Mouse (Mus musculus) thymus, postnatal 10 days (tissue): ENCODE results near the gene Hrc.

ENCODE experiments used
- DNase-seq, 2 experiments: peaks; one replicate each; pipeline ENCODE4 v3.0.0; 2021; ENCODE audit warnings: low spot score in 2 of 2

Gene Hrc

GRCm38 (mm10) chr7:45335056-45335455, at the start of gene Hrc:
Gene Hrc, plus strand, starts transcription at chr7:45335290.
- DNase-seq: no peak

- no peak for DNase-seq
Observed at GRCm38 (mm10) chr7:45286486-45286885, 48.6 kb upstream of the Hrc start.

GRCm38 (mm10) chr7:45296626-45297025, 38.5 kb upstream of the Hrc start:
- no peak for DNase-seq

GRCm38 (mm10) chr7:45297563-45297962, 37.5 kb upstream of the Hrc start:
- no peak for DNase-seq

GRCm38 (mm10) chr7:45299752-45300151, 35.3 kb upstream of the Hrc start:
- DNase-seq: peak in 1 of 2 experiments; percentile 28

GRCm38 (mm10) chr7:45300270-45300669, 34.8 kb upstream of the Hrc start:
- peak in 1 of 2 experiments; percentile 42 for DNase-seq

- DNase-seq: no peak
Observed at GRCm38 (mm10) chr7:45302626-45303025, 32.5 kb upstream of the Hrc start.

GRCm38 (mm10) chr7:45304869-45305268, 30.2 kb upstream of the Hrc start:
- DNase-seq: no peak

- peak; percentile 11 to 60 for DNase-seq
Observed at GRCm38 (mm10) chr7:45305275-45305674, 29.8 kb upstream of the Hrc start.

- DNase-seq: no peak
Observed at GRCm38 (mm10) chr7:45308551-45309240, 26.4 kb upstream of the Hrc start.

- DNase-seq: peak in 1 of 2 experiments; percentile 52
Observed at GRCm38 (mm10) chr7:45309455-45309854, 25.6 kb upstream of the Hrc start.

GRCm38 (mm10) chr7:45312023-45312422, 23.1 kb upstream of the Hrc start:
- DNase-seq: no peak

GRCm38 (mm10) chr7:45312686-45313453, 22.2 kb upstream of the Hrc start:
- DNase-seq: no peak

- DNase-seq: no peak
Observed at GRCm38 (mm10) chr7:45313495-45313894, 21.6 kb upstream of the Hrc start.

GRCm38 (mm10) chr7:45315182-45315701, 19.8 kb upstream of the Hrc start:
- no peak for DNase-seq

GRCm38 (mm10) chr7:45316536-45316935, 18.6 kb upstream of the Hrc start:
- DNase-seq: no peak

GRCm38 (mm10) chr7:45322245-45322644, 12.8 kb upstream of the Hrc start:
- no peak for DNase-seq

- DNase-seq: no peak
Observed at GRCm38 (mm10) chr7:45323069-45323468, 12.0 kb upstream of the Hrc start.

GRCm38 (mm10) chr7:45325800-45326199, 9.3 kb upstream of the Hrc start:
- no peak for DNase-seq

- no peak for DNase-seq
Observed at GRCm38 (mm10) chr7:45328841-45329475, 6.1 kb upstream of the Hrc start.

- DNase-seq: no peak
Observed at GRCm38 (mm10) chr7:45331502-45331901, 3.6 kb upstream of the Hrc start.

GRCm38 (mm10) chr7:45332685-45333425, 2.2 kb upstream of the Hrc start:
- peak; percentile 53 for DNase-seq
